Mouse (Mus musculus): ENCODE data around the gene Malrd1. TPM values are rescaled to one million over a fixed set of nuclear protein-coding genes. Genes with fewer than 3 reads are reported as not detected.
"Not testable (repeated sequence)": the region's sequence is repeated elsewhere in the genome, so short reads cannot be mapped to it uniquely, and the experiment has no call there.

The Malrd1 gene
- total RNA-seq, 2 experiments from 2014 or later: not detected

DNA sequence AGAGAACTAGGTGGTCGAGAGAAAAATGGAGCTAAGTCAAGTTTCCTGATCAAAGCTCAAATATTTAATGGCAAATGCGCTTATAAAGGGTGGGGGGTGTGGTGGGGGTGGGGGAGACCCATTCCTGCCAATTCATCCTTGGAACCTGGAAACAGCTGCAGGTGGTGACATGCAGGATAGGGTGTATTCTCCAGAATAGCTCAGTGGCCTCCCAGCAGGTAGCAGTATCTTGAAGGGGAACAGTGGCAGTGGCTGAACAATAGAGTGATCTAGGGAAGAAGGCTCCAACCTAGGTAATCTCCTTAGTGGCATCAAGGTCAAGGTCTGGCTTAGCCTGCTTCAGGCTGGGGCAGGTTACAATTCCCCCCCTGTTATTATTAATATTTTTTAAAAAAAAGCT, 490.8 kb downstream of the Malrd1 start:
- DNase-seq; intact Hi-C loops (cut with DNase I; ENCODE audit: low total_unique reads): not testable (repeated sequence)

- intact Hi-C loops (cut with DNase I; ENCODE audit: low total_unique reads); DNase-seq: not testable (repeated sequence)
Measured at GRCm38 (mm10) chr2:16017719-16018118, 491.4 kb downstream of the Malrd1 start.

DNA sequence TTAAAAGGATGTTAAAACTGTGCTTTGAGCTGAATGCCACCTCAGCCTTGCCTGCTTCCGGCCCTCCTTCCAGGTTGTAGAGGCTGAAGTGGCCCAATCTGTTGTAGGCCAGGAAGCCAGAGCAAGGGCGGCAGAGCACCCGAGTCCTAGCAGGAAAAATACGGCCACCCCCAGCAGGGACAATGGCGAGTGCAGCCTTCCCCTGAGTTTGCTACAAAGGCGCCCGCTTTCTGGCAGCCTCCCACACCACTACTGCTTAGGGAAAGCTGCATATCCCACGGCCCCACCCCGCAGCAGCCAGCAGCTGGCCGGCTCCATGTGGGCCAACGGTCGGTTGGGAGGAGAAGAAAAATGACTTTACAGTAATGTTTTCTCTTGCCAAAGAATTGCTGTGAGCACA, 503.5 kb downstream of the Malrd1 start:
- intact Hi-C loops (cut with DNase I; ENCODE audit: low total_unique reads): no loop called here
- DNase-seq: peak; percentile 19

- intact Hi-C loops (cut with DNase I; ENCODE audit: low total_unique reads): no loop called here
- DNase-seq: no peak
Measured at GRCm38 (mm10) chr2:16031559-16031958, 505.3 kb downstream of the Malrd1 start.

DNA sequence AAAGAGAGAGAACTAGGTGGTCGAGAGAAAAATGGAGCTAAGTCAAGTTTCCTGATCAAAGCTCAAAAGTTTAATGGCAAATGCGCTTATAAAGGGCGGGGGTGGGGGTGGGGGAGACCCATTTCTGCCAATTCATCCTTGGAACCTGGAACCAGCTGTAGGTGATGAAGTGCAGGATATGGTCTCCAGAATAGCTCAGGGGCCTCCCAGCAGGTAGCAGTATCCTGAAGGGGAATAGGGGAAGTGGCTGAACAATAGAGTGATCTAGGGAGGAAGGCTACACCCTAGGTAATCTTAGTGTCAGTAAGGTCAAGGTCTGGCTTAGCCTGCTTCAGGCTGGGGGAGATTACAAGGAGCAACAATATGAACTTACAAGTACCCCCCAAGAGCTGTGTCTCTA, 506.5 kb downstream of the Malrd1 start:
- DNase-seq: no peak
- intact Hi-C loops (cut with DNase I; ENCODE audit: low total_unique reads): no loop called here

- DNase-seq: no peak
- intact Hi-C loops (cut with DNase I; ENCODE audit: low total_unique reads): no loop called here
Measured at GRCm38 (mm10) chr2:16110696-16111095, 584.4 kb downstream of the Malrd1 start.

DNA sequence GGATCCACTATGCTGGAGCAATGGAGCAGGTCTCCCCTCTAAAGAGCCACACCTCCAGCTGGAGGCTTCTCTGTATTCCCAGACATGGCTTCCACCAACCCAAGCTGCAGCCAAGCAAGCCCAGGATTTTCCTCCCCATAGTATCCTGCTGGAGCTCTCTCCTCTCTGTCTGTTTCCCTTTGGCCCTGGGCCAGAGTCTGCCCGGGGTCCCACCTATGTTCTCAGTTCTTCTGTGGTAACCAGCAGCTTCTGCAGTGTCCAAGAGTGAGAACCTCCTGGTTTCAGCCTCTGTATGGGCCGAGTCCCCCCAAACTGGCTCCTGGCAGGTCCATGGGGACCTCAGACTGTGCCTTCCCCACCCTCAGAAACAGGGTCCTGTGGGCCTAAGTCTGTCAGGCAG, 587.1 kb downstream of the Malrd1 start:
- DNase-seq: no peak
- intact Hi-C loops (cut with DNase I; ENCODE audit: low total_unique reads): no loop called here

GRCm38 (mm10) chr2:16147999-16148398, 621.7 kb downstream of the Malrd1 start:
- intact Hi-C loops (cut with DNase I; ENCODE audit: low total_unique reads): no loop called here
- no peak for DNase-seq

GRCm38 (mm10) chr2:16152623-16153022, 626.3 kb downstream of the Malrd1 start:
- intact Hi-C loops (cut with DNase I; ENCODE audit: low total_unique reads): no loop called here
- no peak for DNase-seq

DNA sequence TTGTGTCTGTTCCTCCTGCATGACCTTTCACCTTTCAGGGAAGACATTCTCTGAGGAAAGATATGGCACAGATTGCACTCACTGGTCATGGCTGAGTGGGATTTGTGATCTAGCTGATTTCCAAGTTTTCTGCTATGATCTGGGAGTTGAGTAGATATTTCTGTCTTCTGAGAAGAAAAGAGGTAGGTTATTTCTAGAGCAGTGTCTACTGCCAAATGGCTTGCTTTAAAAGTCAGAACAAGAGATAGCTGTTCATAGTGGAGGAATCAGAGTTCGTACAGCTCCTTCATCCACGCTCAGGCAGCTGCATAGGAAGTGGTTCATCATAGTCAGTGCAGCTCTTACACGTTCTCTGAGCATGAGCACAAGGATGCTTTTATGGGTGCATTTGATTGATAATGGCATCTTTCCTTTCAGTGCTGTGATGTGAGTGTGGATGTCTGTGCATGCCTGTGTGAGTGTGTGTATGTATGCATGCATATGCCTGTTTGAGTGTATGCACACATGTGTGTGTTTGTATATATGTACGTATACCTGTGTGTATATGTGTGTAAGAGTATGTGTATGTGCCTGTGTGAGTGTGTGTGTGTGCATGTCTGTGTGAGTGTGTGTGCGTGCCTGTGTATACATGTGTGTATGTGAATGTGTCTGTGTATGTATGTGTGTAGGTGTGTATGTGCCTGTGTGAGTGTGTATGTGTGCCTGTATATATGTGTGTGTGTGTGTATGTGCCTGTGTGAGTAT, 637.1 kb downstream of the Malrd1 start:
- intact Hi-C loops (cut with DNase I; ENCODE audit: low total_unique reads): no loop called here

DNA sequence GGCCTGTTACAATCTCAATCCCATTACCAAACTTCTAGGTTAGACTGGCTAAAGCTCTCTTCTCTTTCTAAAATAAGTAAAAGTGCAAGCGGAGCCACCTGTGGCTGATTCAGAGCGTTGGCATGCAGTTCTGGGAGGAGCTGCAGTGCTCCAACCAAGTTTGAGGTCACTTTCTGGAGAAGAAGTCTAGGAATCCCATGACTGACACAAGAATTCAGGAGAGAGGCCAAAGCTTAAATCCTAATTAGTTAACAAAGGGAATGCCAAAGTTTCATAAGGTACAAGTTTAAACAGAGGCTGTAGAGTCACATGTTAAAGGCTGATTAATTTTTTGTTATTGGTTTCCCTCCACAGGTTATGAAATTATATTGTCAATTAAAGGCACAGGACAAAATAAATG, 642.3 kb downstream of the Malrd1 start:
- intact Hi-C loops (cut with DNase I; ENCODE audit: low total_unique reads): no loop called here
- no peak for DNase-seq

More for the DNA sequence above, 637.1 kb downstream of the Malrd1 start:
- DNase-seq: no peak

GRCm38 (mm10) chr2:16172086-16172485, 645.8 kb downstream of the Malrd1 start:
- intact Hi-C loops (cut with DNase I; ENCODE audit: low total_unique reads): no loop called here
- no peak for DNase-seq

GRCm38 (mm10) chr2:16173355-16173754, 647.1 kb downstream of the Malrd1 start:
- DNase-seq: no peak
- intact Hi-C loops (cut with DNase I; ENCODE audit: low total_unique reads): no loop called here

- no peak for DNase-seq
- intact Hi-C loops (cut with DNase I; ENCODE audit: low total_unique reads): no loop called here
Measured at GRCm38 (mm10) chr2:16182140-16182539, 655.9 kb downstream of the Malrd1 start.

- intact Hi-C loops (cut with DNase I; ENCODE audit: low total_unique reads): no loop called here
- DNase-seq: no peak
Measured at GRCm38 (mm10) chr2:16183158-16183557, 656.9 kb downstream of the Malrd1 start.

DNA sequence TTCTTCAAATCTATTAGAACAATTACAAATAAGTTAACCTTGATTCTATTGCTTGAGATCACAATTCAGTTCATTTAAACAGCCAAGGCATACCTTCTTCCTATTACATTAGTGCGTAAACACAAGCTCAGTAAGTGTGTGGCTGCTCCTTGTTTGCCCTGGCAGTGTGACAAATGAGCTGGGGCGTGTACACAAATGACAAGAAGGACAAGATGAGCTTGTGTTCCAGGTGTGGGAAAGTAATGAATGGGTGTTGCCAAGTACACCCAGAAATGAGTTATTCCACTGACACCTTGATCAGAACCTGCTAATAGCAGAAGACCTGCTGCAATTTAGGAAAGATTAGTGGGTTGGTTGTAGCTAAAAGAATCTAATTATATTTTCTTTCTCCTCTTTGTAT, 683.7 kb downstream of the Malrd1 start:
- intact Hi-C loops (cut with DNase I; ENCODE audit: low total_unique reads): no loop called here
- no peak for DNase-seq

- intact Hi-C loops (cut with DNase I; ENCODE audit: low total_unique reads): no loop called here
- DNase-seq: no peak
Measured at GRCm38 (mm10) chr2:16212752-16213151, 686.5 kb downstream of the Malrd1 start.

- intact Hi-C loops (cut with DNase I; ENCODE audit: low total_unique reads): no loop called here
- DNase-seq: no peak
Measured at GRCm38 (mm10) chr2:16214111-16214510, 687.8 kb downstream of the Malrd1 start.

DNA sequence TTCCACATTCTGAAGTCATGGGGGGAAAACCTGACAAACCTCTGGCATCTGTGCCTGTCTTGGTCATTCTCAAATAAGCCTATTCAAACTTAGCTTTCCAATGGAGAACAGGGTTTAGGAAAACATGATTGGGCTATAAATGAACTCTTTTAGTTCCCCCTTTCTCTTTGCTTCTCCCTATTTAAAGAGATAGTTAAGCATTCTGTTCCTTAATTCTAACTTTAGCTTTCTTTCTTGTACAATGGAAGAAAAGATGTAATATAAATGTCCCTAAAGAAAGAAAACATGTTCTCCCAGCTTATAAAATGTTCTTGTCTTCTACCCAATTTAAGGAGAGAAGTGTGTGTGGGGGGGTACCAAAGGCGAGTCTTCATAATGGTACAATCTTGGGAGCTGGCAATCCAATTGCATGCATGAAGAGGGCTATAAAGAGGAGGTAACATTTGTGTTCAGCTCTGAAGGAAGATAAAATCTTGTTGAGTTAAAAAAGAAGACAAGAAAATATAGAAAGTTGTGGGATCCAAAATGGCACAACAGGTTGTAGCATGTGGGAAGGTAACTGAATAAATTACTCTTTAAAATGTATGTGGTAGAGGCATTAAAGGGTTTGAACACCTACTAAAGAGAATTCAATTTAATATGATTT, 702.0 kb downstream of the Malrd1 start:
- intact Hi-C loops (cut with DNase I; ENCODE audit: low total_unique reads): no loop called here
- DNase-seq: no peak

DNA sequence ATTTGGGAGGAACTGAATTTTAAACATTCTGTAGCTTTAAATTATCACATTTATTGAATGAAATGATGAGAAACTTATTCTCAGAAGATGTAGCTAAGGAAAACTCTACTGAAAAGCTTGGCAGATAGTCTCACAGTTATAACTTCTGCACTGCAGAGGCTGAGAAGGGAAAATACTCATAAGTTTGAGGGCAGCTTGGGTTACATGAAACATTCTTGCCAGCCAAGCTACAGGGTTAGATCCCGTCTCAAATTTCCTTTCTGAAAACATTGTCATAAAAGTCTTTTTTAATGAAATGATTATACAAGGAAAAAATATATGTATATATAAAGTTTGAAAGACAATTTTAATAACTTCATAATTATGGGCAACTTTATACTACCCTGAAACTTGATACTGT, 714.6 kb downstream of the Malrd1 start:
- intact Hi-C loops (cut with DNase I; ENCODE audit: low total_unique reads): no loop called here
- DNase-seq: no peak

- intact Hi-C loops (cut with DNase I; ENCODE audit: low total_unique reads): no loop called here
- DNase-seq: no peak
Measured at GRCm38 (mm10) chr2:16243097-16243496, 716.8 kb downstream of the Malrd1 start.
